Mouse (Mus musculus) liver, postnatal 0 days (tissue): ENCODE data around the gene Olfm1. TPM values are rescaled to one million over a fixed set of nuclear protein-coding genes. Genes with fewer than 3 reads are reported as not detected.
A peak's percentile ranks its signal among the peaks of the same experiment; 100 is the strongest.

Experiments used
- ATAC-seq: fragments of 200-750 bp; cut with Nextera tagmentation; 2 replicates; pipeline ENCODE4 v1.8.0; 2017; ENCODE audit warnings: mild to moderate bottlenecking, moderate library complexity
- DNase-seq: peaks from one replicate; pipeline ENCODE4 v3.0.0-alpha.2; 2016
- H3K27ac ChIP-seq: fragments of 300-500 bp; sonication (generic); 2 replicates; pipeline ENCODE4 v1.5.1; 2014; ENCODE audit warnings: antibody characterized with exemption, moderate library complexity, mild to moderate bottlenecking, low read depth
- H3K27me3 ChIP-seq: fragments of 300-500 bp; sonication (generic); 2 replicates; pipeline ENCODE4 v1.6.1; 2014; ENCODE audit warnings: low read length, control low read depth, mixed read lengths; ENCODE audit not compliant: insufficient read depth
- H3K36me3 ChIP-seq: fragments of 300-500 bp; sonication (generic); replicated peaks from 2 replicates; pipeline ENCODE4 v1.6.1; 2014; ENCODE audit warnings: mild to moderate bottlenecking, control low read depth, low read length, moderate library complexity, mixed read lengths; ENCODE audit not compliant: insufficient read depth
- H3K4me1 ChIP-seq: fragments of 300-500 bp; sonication (generic); 2 replicates; pipeline ENCODE4 v1.6.1; 2014; ENCODE audit warnings: antibody characterized with exemption, mild to moderate bottlenecking, control low read depth; ENCODE audit not compliant: insufficient read depth
- H3K4me2 ChIP-seq: fragments of 300-500 bp; sonication (generic); 2 replicates; pipeline ENCODE4 v1.6.1; 2014; ENCODE audit warnings: low read depth, mild to moderate bottlenecking, low read length, moderate library complexity, mixed read lengths
- H3K4me3 ChIP-seq: fragments of 300-500 bp; sonication (generic); 2 replicates; pipeline ENCODE4 v1.5.1; 2014; ENCODE audit warnings: low read depth, low read length
- H3K9ac ChIP-seq: fragments of 300-500 bp; sonication (generic); replicated peaks from 2 replicates; pipeline ENCODE4 v1.6.1; 2014; ENCODE audit warnings: mild to moderate bottlenecking, moderate library complexity
- H3K9me3 ChIP-seq: fragments of 300-500 bp; sonication (generic); 2 replicates; pipeline ENCODE4 v1.6.1; 2016; ENCODE audit warnings: mild to moderate bottlenecking, control low read depth, low read length, mixed read lengths
- CTCF ChIP-seq: sonication (generic); IDR thresholded peaks from 2 replicates; pipeline ENCODE4 v1.5.1; 2016; ENCODE audit warnings: antibody characterized with exemption, low read depth
- EP300 ChIP-seq: IDR thresholded peaks from 2 replicates; pipeline ENCODE4 v1.6.1; 2016; ENCODE audit warnings: antibody characterized with exemption, low read depth, mild to moderate bottlenecking
- WGBS: fragments of 180-500 bp; shearing (Covaris S2); extraction: QIAGEN DNeasy Blood & Tissue Kit; methylation state at CpG from one replicate; pipeline ENCODE4 v1.1.7; 2014; ENCODE audit not compliant: insufficient replicate concordance; 5-methylcytosine and 5-hydroxymethylcytosine counted together
- polyA plus RNA-seq: library from polyadenylated mRNA; unstranded; fragments of >200 nt; fragmentation: Nextera tagmentation; extraction: Ambion mirVana; gene quantifications from 2 replicates; pipeline ENCODE4 v1.2.1, GENCODE M21; 2015

Olfm1 gene
- polyA plus RNA-seq, 1 experiment from 2014 or later = 2.4 TPM

DNA sequence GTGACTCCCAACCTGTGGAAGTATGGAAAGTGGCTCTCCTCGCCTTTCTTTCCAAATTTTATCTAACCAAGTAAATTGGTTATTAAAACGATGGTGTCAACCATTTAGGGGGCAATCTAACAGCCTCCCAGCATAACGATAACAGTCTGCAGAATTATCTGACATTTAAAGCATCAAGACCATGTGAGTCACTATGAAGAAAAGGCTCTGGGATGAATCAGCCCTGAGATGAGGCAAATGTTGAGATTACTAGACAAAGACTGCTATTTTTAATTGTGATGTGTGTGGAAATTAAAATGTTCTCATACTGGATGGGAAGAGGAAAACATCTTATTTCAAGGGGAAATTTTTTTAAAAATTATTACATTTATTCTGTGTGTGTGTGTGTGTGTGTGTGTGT lies 18.4 kb upstream of the Olfm1 start:
- Histone ChIP-seq H3K9ac (no peak overlapping the region), H3K4me3 (no peak overlapping the region), H3K9me3 (no peaks in the 10 kb centered on the region), H3K27me3 (no peaks in the 10 kb centered on the region), H3K36me3 (no peaks in the 10 kb centered on the region), H3K4me2 (no peak overlapping the region), H3K4me1 (no peaks in the 10 kb centered on the region), H3K27ac (no peak overlapping the region)
- TF ChIP-seq EP300 (no peak), CTCF (no peak)
- DNase-seq (no peak), ATAC-seq (no peak)
- 60% methylated on average over 3 of the region's 3 CpGs for WGBS

- Histone ChIP-seq H3K4me2 (no peak overlapping the region), H3K4me3 (no peak overlapping the region), H3K9me3 (no peaks in the 10 kb centered on the region), H3K36me3 (no peaks in the 10 kb centered on the region), H3K9ac (no peak overlapping the region), H3K27ac (no peak overlapping the region), H3K4me1 (no peaks in the 10 kb centered on the region; the same call in 1 of the 2 replicates), H3K27me3 (0 out of 2 replicates have a peak, but pooled peaks cover 4% of the 10 kb centered on the region)
- DNase-seq (no peak), ATAC-seq (no peak)
- TF ChIP-seq CTCF (no peak), EP300 (no peak)
- 59% methylated on average over 6 of the region's 6 CpGs for WGBS
These were observed 14.2 kb upstream of the Olfm1 start for GRCm38 (mm10) chr2:28178600-28178999.

DNA sequence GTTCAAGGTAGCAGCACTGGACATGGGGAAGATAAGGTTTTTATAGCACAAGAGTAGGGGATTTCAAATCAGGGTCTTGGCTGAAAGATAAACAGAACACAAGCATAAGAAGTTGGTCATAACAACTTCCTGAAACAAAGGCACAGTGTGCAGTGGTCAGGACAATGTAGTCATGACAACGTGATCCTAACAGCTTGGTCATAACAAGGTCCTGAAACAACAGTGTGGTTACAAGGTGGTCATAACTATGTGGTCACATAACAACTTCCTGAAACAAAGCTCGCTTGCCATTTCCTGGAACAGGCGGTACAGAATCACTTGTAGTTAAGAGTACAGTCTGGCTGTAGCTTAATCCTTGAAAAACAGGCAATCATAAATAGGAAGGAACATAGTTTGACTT lies 12.7 kb upstream of the Olfm1 start:
- no peak for TF ChIP-seq CTCF
- no peak for TF ChIP-seq EP300
- Histone ChIP-seq H3K4me1 (no peaks in the 10 kb centered on the region; the same call in 1 of the 2 replicates), H3K9ac (no peak overlapping the region), H3K4me3 (no peak overlapping the region), H3K4me2 (no peak overlapping the region), H3K36me3 (no peaks in the 10 kb centered on the region), H3K27me3 (0 out of 2 replicates have a peak, but pooled peaks cover 4% of the 10 kb centered on the region), H3K9me3 (no peaks in the 10 kb centered on the region), H3K27ac (no peak overlapping the region)
- WGBS = 25% methylated on average over 3 of the region's 3 CpGs
- DNase-seq = no peak
- ATAC-seq = peak; percentile 35; the same call in 1 of the 2 replicates

- no peak for TF ChIP-seq EP300
- TF ChIP-seq CTCF = no peak
- no peak for ATAC-seq
- DNase-seq = no peak
- H3K27me3 ChIP-seq = peaks cover 19% of the 10 kb centered on the region
- no peaks in the 10 kb centered on the region for H3K4me1 ChIP-seq
- no peaks in the 10 kb centered on the region for H3K36me3 ChIP-seq
- H3K9ac ChIP-seq = no peak overlapping the region
- 51% methylated on average over 8 of the region's 8 CpGs for WGBS
- H3K4me2 ChIP-seq = no peak overlapping the region
- H3K27ac ChIP-seq = no peak overlapping the region
- H3K4me3 ChIP-seq = no peak overlapping the region
- no peaks in the 10 kb centered on the region for H3K9me3 ChIP-seq
These were observed 4.3 kb upstream of the Olfm1 start for GRCm38 (mm10) chr2:28188398-28188944.

DNA sequence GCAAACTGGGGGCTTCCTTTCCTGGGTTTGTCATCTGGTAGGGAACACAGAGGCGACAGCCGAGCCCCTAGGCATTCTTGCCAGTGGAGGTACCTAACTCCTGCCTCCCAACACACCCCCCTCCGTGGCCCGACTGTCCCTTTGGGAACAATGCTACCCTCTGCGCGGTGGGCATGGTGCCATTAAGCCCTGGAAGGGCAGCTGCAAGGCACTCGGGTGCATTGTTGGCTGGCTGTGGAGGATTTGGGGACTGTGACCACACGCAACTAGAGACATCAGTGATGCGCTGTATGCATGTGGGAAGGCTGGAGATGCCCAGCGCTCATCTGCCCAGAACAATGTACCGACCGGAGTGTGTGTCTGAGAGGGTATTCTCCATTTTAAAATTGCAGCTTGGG lies 897 bp downstream of the Olfm1 start:
- H3K4me3 ChIP-seq = no peak overlapping the region
- DNase-seq (no peak), ATAC-seq (no peak)
- no peaks in the 10 kb centered on the region for H3K4me1 ChIP-seq
- TF ChIP-seq EP300 (no peak), CTCF (no peak)
- H3K4me2 ChIP-seq = peak overlapping the region; percentile 67
- peaks cover 43% of the 10 kb centered on the region for H3K27me3 ChIP-seq
- WGBS = 32% methylated on average over 12 of the region's 12 CpGs
- no peak overlapping the region for H3K27ac ChIP-seq
- H3K9me3 ChIP-seq = no peaks in the 10 kb centered on the region
- H3K9ac ChIP-seq = no peak overlapping the region
- H3K36me3 ChIP-seq = no peaks in the 10 kb centered on the region

DNA sequence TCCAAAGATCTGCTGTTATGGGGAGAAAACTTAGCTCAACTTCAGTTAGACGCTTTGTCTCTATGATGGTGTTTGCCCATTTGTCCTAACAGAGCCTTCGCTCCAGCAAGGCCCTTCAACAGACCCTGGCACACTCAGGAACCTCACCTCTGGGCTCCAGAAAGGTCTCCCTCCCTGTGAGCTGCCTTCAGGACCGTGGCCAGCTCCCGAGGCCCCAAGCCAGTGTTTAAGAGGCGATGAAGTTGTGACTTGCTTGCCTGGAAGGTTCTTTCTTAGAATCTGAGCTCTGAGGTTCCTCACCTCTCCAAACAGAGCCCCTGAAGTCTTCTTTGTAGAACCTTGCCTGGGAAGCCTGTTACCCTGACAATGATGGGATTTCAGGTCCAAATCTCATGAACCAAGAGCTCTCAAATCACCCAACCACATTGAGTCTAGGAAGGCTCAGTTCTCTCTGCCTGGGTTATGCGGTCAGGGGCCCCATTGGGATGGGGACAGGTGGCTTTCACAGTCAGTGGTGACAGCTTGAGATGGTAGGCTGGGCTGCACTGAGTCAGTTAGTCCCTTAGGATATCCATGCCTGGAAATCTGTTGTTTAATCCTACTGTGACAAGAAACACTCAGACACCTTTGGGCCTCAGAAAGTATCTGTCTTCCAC lies 2.3 kb downstream of the Olfm1 start:
- Histone ChIP-seq H3K9ac (no peak overlapping the region), H3K9me3 (no peaks in the 10 kb centered on the region), H3K4me1 (no peaks in the 10 kb centered on the region), H3K4me2 (no peak overlapping the region), H3K36me3 (no peaks in the 10 kb centered on the region), H3K27me3 (peaks cover 43% of the 10 kb centered on the region), H3K4me3 (no peak overlapping the region), H3K27ac (no peak overlapping the region)
- DNase-seq (peak; percentile 49), ATAC-seq (no peak)
- no peak for TF ChIP-seq CTCF
- no peak for TF ChIP-seq EP300
- WGBS = 27% methylated on average over 6 of the region's 6 CpGs
